Mouse (Mus musculus) ES-E14 (cell line): ENCODE measurements around the gene Dagla. TPM values are rescaled to one million over a fixed set of nuclear protein-coding genes. Genes with fewer than 3 reads are reported as not detected.

ENCODE experiments used
- DNase-seq: peaks from one replicate; pipeline ENCODE4 v3.0.0-alpha.2; 2013; ENCODE audit warnings: low read depth, low spot score
- H3K27ac ChIP-seq: 2 replicates; pipeline ENCODE4 v1.5.1; 2012; ENCODE audit warnings: low read depth, mild to moderate bottlenecking, low read length, moderate library complexity, mixed read lengths; ENCODE audit not compliant: poor library complexity, insufficient read depth, severe bottlenecking
- H3K36me3 ChIP-seq: 2 replicates; pipeline ENCODE4 v1.6.1; 2012; ENCODE audit warnings: mild to moderate bottlenecking, low read length, moderate library complexity, mixed read lengths; ENCODE audit not compliant: control insufficient read depth, poor library complexity, insufficient read depth, severe bottlenecking
- H3K4me1 ChIP-seq, 2 experiments: fragments of 150-350 bp in 1 of 2; sonication (generic) in 1 of 2; 2 replicates each; pipeline ENCODE4 v1.6.1; 2012; ENCODE audit warnings: low read length in 2 of 2, mild to moderate bottlenecking in 1 of 2, mixed read lengths in 1 of 2; ENCODE audit not compliant: control insufficient read depth in 2 of 2, insufficient read depth in 2 of 2, poor library complexity in 1 of 2
- H3K4me3 ChIP-seq, 2 experiments: fragments of 150-350 bp in 1 of 2; sonication (generic) in 1 of 2; 2 replicates each; pipeline ENCODE4 v1.5.1; 2012; ENCODE audit warnings: low read length in 2 of 2, low read depth in 1 of 2, mild to moderate bottlenecking in 1 of 2, mixed read lengths in 1 of 2; ENCODE audit not compliant: insufficient read depth in 1 of 2, poor library complexity in 1 of 2, severe bottlenecking in 1 of 2
- H3K9ac ChIP-seq: 2 replicates; pipeline ENCODE4 v1.6.1; 2012; ENCODE audit warnings: low read depth, mild to moderate bottlenecking, low read length, mixed read lengths; ENCODE audit not compliant: poor library complexity, insufficient read depth, severe bottlenecking
- H3K9me3 ChIP-seq: fragments of 150-350 bp; sonication (generic); 2 replicates; pipeline ENCODE4 v1.6.1; 2012; ENCODE audit warnings: low read depth, mild to moderate bottlenecking, low read length; ENCODE audit not compliant: control insufficient read depth, insufficient read depth
- CHD2 ChIP-seq: IDR thresholded peaks from 2 replicates; pipeline ENCODE4 v1.6.1; 2014; ENCODE audit warnings: mild to moderate bottlenecking, low read depth, low read length, inconsistent platforms
- HCFC1 ChIP-seq: IDR thresholded peaks from 2 replicates; pipeline ENCODE4 v1.6.1; 2012; ENCODE audit warnings: low read length, inconsistent platforms, borderline replicate concordance; ENCODE audit not compliant: insufficient read depth
- MAFK ChIP-seq: IDR thresholded peaks from 2 replicates; pipeline ENCODE4 v1.6.1; 2014; ENCODE audit warnings: mild to moderate bottlenecking, low read depth, low read length, inconsistent platforms; ENCODE audit not compliant: insufficient read depth
- ZC3H11A ChIP-seq: IDR thresholded peaks from 2 replicates; pipeline ENCODE4 v1.6.1; 2012; ENCODE audit warnings: low read depth, mild to moderate bottlenecking, inconsistent platforms, low read length, borderline replicate concordance
- ZNF384 ChIP-seq: IDR thresholded peaks from 2 replicates; pipeline ENCODE4 v1.6.1; 2012; ENCODE audit warnings: low read depth, low read length, inconsistent platforms
- in situ Hi-C, 2 experiments: fragments of 600-800 bp; cut with MboI; formaldehyde crosslinking; loops; one replicate each; pipeline ENCODE4 v1.15.1; 2025; ENCODE audit warnings: low sequenced_read_pairs in 2 of 2, inconsistent platforms in 1 of 2; ENCODE audit not compliant: unreplicated experiment in 2 of 2
- total RNA-seq: library from RNA; depleted of rRNA; stranded (reverse); fragments of 300-350 nt; gene quantifications from 2 replicates; pipeline ENCODE4 v1.2.3, GENCODE M21; 2012

The Dagla gene
- total RNA-seq, 1 experiment = 1.2 TPM

- in situ Hi-C loops = no loop called here
- Histone ChIP-seq H3K27ac (no peak overlapping the region), H3K4me1 (peaks cover 3 to 21% of the 10 kb centered on the region in 2 experiments; a peak in 2 of 4 replicates)
Measured at GRCm38 (mm10) chr19:10291896-10292490, 12.7 kb downstream of the Dagla start.

GRCm38 (mm10) chr19:10290153-10290945, 14.3 kb downstream of the Dagla start:
- H3K27ac ChIP-seq = no peak overlapping the region
- no peaks in the 10 kb centered on the region for H3K36me3 ChIP-seq
- no peaks in the 10 kb centered on the region for H3K9me3 ChIP-seq
- no peak overlapping the region for H3K9ac ChIP-seq
- TF ChIP-seq HCFC1 (no peak), CHD2 (no peak), ZC3H11A (no peak), ZNF384 (no peak)
- in situ Hi-C loops = no loop called here
- DNase-seq = no peak
- H3K4me3 ChIP-seq = no peak overlapping the region
- peaks cover 2 to 13% of the 10 kb centered on the region in 2 experiments; a peak in 2 of 4 replicates for H3K4me1 ChIP-seq

More at GRCm38 (mm10) chr19:10291896-10292490, 12.7 kb downstream of the Dagla start:
- H3K9me3 ChIP-seq = no peaks in the 10 kb centered on the region
- no peak overlapping the region for H3K9ac ChIP-seq
- TF ChIP-seq MAFK (no peak), ZC3H11A (no peak), ZNF384 (no peak), HCFC1 (no peak), CHD2 (no peak)
- no peak overlapping the region for H3K4me3 ChIP-seq
- H3K36me3 ChIP-seq = no peaks in the 10 kb centered on the region
- DNase-seq = no peak

GRCm38 (mm10) chr19:10289609-10290150, 15.0 kb downstream of the Dagla start:
- TF ChIP-seq HCFC1 (no peak), CHD2 (no peak), ZNF384 (no peak), MAFK (no peak), ZC3H11A (no peak)
- peaks cover 1 to 10% of the 10 kb centered on the region in 2 experiments; a peak in 2 of 4 replicates for H3K4me1 ChIP-seq
- H3K27ac ChIP-seq = no peak overlapping the region

GRCm38 (mm10) chr19:10288125-10289040, 16.3 kb downstream of the Dagla start:
- H3K9ac ChIP-seq = no peak overlapping the region
- TF ChIP-seq MAFK = no peak
- no peak for TF ChIP-seq CHD2
- no peak for TF ChIP-seq ZC3H11A
- TF ChIP-seq HCFC1 = no peak
- TF ChIP-seq ZNF384 = no peak
- no peaks in the 10 kb centered on the region for H3K36me3 ChIP-seq
- no peaks in the 10 kb centered on the region for H3K9me3 ChIP-seq
- peaks cover 0 to 7% of the 10 kb centered on the region in 2 experiments; a peak in 1 of 4 replicates for H3K4me1 ChIP-seq
- no peak overlapping the region for H3K27ac ChIP-seq
- no peak for DNase-seq
- in situ Hi-C loops = no loop called here
- no peak overlapping the region for H3K4me3 ChIP-seq

More at GRCm38 (mm10) chr19:10289609-10290150, 15.0 kb downstream of the Dagla start:
- Histone ChIP-seq H3K9ac (no peak overlapping the region), H3K4me3 (no peak overlapping the region), H3K9me3 (no peaks in the 10 kb centered on the region), H3K36me3 (no peaks in the 10 kb centered on the region)
- in situ Hi-C loops = no loop called here
- DNase-seq = no peak
